Mouse (Mus musculus): ENCODE measurements around the gene Dennd1b.

Gene Dennd1b

GRCm38 (mm10) chr1:139025882-139026645 lies 62.8 kb downstream of the Dennd1b start:
- no peak for DNase-seq

DNA sequence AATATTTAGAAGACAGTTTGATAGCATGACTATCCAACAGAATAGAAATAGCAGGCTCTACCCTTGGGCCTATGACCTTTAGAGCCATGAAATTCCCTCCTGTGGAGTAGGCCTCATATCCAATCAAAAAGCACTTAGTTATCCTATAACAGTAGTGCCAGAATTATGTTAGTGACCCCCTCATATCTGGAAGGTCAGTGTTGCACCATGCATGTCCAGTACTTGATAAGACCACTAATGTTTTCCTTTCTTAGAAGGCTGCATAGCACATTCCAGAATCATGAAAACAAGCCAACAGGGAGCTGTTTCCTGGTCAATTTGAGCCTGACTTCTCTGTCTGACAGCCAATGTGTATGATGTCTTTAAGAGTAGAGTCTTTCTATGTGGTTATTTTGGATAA lies 66.3 kb downstream of the Dennd1b start:
- no peak for DNase-seq

DNA sequence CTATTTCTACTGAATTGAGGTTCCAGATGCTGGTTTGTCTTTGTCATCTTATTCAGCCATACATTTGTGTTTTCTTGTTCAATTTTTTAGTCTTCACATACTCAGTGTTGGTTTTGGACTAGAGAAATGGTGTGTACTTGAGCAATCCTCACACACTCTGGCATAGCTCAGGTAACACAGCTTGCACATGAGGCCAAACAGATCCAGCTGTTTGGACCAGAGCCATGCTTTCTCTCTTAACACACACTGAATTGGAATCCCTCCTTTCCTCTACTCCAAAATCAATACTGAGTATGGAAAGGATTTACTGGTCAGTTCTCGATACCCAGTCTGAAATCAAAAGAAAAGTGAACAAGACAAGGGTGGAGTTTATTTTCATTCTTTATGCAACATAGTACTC lies 69.2 kb downstream of the Dennd1b start:
- no peak for DNase-seq

DNA sequence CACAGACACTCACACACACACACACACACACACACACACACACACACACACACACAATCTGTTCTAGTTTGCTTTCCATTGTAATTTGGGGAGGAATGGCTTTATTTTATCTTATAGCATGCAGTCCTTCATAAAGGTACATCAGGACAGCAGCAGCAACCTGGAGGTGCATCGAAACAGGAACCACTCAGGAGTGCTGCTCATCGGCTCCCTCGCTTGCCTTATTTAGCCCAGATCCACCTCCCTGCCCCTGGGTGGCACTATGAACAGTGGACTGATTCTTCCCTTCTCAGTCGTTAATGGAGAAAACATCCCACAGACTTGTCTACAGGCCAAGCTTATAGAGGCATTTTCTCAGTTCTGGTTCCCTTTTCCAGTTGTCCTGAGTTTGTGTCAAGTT lies 71.9 kb downstream of the Dennd1b start:
- DNase-seq = no peak

DNA sequence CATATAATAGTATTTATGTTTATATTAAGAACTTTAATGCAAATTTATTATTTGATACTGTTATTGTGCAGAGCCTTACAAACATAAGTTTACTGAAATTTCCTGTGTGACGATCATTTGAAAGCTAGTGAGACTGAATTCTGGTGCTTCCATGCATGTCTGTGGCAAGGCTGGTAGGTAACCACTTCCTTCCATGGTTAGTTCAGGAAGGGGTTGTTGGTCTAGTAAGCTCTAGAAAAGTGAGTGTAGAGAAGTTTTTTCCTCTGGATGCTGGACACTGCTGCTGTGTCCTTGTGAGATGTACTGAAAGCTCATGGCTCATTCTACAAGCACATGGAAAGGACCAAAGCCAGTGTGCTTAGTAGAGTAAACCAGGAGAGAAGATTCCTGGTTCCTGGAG lies 73.1 kb downstream of the Dennd1b start:
- DNase-seq = no peak

GRCm38 (mm10) chr1:139036768-139037507 lies 73.7 kb downstream of the Dennd1b start:
- DNase-seq = no peak

DNA sequence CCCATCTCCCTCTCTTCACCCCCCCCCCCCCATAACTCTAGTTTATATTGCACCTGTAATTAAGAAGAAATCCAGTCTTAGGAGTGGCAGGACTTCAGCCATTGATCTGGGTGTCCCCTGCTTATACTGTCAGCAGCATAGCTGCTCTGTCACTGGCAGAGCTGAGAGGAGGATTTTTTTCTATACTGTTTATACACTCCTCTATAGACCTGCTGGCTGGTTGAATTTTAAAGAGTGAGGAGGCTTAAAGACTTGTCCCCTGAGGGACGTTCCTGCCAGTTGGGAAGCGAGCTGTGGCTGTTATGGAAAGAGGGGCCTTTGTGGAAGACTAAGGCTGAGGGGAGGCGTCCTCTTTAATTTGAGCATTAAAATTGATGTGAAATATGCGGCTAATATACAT lies 74.8 kb downstream of the Dennd1b start:
- DNase-seq = peak; percentile 45

DNA sequence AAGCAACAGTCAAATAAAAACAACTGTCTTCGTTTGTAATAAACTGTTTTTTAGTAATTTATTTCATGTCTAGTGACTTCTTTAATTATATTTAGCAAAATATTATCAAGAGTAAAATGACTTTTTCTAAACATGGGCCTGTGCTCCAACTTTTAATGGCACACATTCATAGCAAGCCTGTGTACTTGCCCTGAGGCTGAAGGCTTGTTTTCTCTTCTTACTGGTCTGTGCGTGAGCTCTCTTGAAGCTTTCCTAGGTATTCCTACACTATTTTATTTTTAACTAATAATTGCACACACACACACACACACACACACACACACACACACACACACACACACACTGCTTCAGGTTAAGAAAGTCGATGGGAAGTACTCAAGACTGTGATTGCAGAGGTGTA lies 75.4 kb downstream of the Dennd1b start:
- no peak for DNase-seq

DNA sequence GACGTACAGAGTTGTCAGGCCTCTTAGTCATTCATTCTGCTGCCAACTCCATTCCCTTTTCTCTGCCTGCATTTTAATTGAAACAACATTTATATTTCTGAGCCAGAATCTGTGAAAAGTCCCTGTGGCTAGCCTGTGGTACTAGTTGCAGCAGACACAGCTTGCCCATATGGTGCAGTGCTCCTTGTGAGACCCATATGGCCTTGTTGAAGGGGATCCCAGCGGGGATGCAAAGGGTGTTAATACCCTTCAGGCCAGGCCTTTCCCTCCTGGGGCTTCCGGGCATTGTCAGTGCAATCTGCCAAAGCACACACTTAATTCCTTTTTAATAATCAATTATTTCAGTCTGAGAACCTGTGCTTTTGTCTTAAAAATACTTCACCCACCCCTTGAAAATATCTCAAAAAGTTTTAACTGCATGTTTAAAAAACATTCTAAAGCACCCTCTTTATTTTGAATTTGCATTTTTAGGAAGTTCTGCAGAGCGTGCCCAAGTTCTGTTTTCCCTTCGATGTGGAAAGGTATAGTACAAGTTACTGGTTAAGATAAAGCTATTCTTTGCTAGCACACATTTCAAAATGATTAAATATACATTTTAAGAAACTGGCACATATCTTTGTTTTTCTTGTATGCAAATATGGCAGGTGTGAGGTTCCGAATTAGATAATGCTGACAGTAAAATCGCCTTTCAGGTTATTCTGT lies 76.4 kb downstream of the Dennd1b start:
- peak; percentile 46 for DNase-seq

GRCm38 (mm10) chr1:139049075-139049474 lies 85.8 kb downstream of the Dennd1b start:
- peak; percentile 37 for DNase-seq

DNA sequence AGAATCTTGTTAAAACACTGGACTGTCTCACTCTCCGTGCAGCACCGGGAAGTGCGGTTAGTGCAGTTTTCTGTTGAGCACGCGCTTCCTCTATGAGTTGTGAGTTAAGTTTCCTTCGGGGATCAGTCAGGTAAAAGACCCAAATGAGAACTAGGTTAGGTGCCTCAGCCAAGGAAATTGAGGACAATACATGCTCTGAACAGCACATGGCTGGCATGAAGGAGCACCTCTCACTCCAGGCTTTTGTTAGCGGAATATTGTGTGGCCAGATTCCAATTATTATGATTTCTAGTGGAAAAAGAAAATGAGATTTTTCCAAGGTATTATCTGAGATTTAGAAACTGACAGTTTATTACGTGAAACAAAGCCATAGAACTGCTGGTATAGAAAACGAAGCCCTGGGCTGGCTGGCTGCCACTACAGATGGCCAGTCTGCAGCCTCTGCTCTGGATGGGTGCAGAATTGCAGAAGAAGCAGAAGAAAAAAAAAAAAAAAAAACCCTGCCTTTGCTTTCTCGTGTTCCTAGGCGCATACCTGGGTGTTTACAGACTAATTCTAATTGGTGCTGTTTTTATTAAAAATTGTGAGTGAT lies 86.7 kb downstream of the Dennd1b start:
- no peak for DNase-seq

GRCm38 (mm10) chr1:139053003-139053402 lies 89.8 kb downstream of the Dennd1b start:
- DNase-seq = no peak

- DNase-seq = no peak
Measured at GRCm38 (mm10) chr1:139060301-139060700, 97.1 kb downstream of the Dennd1b start.

GRCm38 (mm10) chr1:139064711-139065110 lies 101.5 kb downstream of the Dennd1b start:
- no peak for DNase-seq

GRCm38 (mm10) chr1:139067210-139067609 lies 104.0 kb downstream of the Dennd1b start:
- peak; percentile 17 for DNase-seq

GRCm38 (mm10) chr1:139071015-139071414 lies 107.8 kb downstream of the Dennd1b start:
- no peak for DNase-seq

- no peak for DNase-seq
Measured at GRCm38 (mm10) chr1:139075671-139076070, 112.4 kb downstream of the Dennd1b start.

DNA sequence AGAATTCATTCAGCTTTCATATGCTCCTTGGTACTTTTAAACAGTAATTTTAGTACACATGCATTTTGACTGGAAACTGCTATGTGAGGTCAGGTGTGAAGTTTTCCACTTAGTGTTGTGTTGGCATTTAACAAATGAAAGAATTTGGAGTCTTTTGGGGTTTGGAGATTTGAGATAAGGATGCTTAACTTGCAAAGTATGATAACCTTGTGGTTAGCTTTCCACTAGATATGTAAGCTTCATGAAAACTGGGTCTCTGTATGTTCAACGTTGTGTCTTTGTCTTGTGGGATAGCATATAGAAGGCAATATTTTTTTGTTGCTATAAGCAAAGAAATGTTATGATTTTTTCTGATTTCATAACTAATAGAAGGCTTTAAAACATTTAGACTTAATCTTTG lies 114.8 kb downstream of the Dennd1b start:
- DNase-seq = no peak

DNA sequence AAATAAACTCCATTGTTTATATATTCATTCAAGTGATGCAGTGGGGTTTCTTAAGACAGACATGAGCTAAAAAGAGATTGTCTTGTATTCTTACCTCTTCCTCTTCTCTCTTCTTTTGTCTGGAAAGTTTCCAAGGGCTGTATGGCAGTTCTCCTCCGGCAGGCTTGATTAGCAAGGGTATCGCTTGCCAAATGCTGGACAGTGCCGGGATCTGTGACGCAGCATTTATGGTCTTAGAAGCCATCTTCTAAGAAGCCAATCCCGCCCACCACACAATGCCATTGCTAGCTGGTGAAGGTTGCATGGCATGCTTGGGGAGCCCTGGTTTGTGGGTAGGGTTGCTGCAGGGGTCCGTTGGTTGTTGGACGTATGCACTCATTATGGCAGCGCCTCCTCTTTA lies 115.8 kb downstream of the Dennd1b start:
- no peak for DNase-seq

DNA sequence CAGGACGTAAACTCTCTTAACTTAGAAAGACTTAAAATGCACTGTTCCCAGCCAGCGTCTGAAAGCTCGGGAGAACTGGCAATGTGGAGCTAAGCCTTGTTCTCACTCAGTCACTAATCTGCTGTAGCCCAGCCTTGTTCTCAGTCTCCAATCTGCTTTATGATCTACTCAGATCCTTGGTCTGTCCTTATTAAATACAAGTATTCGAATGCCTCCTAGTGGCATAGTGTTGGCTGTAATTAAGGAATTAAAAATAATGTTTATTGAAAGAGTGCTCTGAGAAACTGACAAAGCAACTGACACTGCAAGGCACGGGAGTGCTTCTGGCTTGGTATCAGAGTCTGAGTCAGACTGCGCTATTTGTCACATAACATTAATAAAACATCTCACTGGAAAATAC lies 116.3 kb downstream of the Dennd1b start:
- no peak for DNase-seq

DNA sequence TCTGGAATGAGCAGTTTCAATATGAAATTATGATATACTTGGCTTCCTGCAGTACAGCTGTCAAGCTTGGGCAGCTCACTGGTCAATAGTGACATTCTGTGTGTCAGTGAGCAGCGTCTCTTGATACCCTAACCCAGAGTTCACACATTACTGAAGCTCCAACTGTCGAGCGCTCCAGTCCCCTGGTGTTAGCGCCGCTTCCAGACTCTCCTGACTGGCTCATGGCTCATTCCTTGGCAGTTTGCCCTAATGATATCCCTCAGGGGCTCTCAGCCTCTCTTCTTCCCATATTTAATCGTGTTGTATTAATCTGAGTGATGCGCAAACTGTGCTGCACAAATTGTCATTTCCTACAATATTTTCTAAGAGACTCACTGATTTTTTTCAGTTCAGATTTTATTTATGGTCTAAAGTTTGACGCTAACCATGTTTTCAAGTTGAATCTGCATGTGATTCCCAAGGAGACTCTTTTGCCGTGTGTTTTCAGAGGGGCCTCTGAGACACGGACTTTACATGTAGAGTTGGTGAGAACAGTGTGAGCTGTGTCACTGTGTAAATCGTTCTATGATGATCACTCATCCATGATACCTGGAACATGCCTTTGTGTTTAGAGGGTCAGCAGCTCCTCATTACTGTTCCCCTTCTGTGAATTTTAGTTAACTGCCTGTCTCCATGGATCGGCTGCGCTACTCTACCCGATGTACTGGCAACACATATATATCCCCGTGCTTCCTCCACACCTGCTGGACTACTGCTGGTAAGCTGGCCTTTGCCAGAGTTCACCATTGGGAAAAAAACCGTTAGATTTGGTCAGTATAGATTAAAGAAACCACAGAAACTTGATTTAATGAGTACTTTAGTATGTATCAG lies 117.5 kb downstream of the Dennd1b start:
- DNase-seq = peak; percentile 41

DNA sequence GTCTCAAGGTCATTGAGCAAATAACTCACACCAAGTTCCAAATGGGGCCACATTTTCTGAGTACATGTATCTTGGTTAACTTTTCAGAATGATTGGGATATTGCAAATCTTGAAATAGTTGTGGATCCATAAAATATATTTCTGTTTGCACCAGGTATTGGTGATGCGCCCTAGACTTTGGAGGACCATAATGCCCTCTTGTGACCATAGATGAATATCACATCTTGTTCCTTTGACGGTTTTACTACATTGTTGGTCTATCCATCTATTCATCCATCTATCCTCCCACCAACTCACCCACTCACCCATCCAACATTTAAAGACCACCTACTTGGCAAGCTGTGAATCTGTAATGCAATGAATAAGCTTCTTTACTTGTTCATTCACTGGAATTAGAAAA lies 120.1 kb downstream of the Dennd1b start:
- DNase-seq = no peak

Measured in embryo, embryonic 11 days (tissue).